Mouse (Mus musculus) MEL (cell line): Measurements from ENCODE around the gene Ugt1a1. TPM values are rescaled to one million over a fixed set of nuclear protein-coding genes. Genes with fewer than 3 reads are reported as not detected.

Experiments used
- DNase-seq: peaks from one replicate; pipeline ENCODE4 v3.0.0; 2011; ENCODE audit warnings: low read depth, low spot score
- H3K27ac ChIP-seq: 2 replicates; pipeline ENCODE4 v1.5.1; 2012; ENCODE audit warnings: low read depth, mild to moderate bottlenecking, control low read depth, low read length, moderate library complexity; ENCODE audit not compliant: control insufficient read depth
- H3K27me3 ChIP-seq, 2 experiments: fragments of 150-350 bp in 1 of 2; sonication (generic) in 1 of 2; 2 replicates each; pipeline ENCODE4 v1.6.1; 2012; ENCODE audit warnings: low read length in 2 of 2, mild to moderate bottlenecking in 2 of 2, improper control_type of control experiment in 1 of 2, moderate library complexity in 1 of 2; ENCODE audit not compliant: insufficient read depth in 2 of 2, control insufficient read depth in 1 of 2
- H3K36me3 ChIP-seq, 2 experiments: 2 replicates each; pipeline ENCODE4 v1.6.1; 2012 to 2014; ENCODE audit warnings: low read length in 2 of 2, improper control_type of control experiment in 1 of 2, inconsistent platforms in 1 of 2, mild to moderate bottlenecking in 1 of 2; ENCODE audit not compliant: insufficient read depth in 2 of 2, control insufficient read depth in 1 of 2
- H3K4me1 ChIP-seq, 2 experiments: fragments of 150-350 bp in 1 of 2; sonication (generic) in 1 of 2; 2 replicates each; pipeline ENCODE4 v1.6.1; 2012; ENCODE audit warnings: low read length in 2 of 2, improper control_type of control experiment in 1 of 2, mild to moderate bottlenecking in 1 of 2; ENCODE audit not compliant: insufficient read depth in 2 of 2, control insufficient read depth in 1 of 2
- H3K4me3 ChIP-seq, 2 experiments: fragments of 150-350 bp in 1 of 2; sonication (generic) in 1 of 2; 2 replicates each; pipeline ENCODE4 v1.5.1; 2012; ENCODE audit warnings: low read depth in 2 of 2, low read length in 2 of 2, mild to moderate bottlenecking in 2 of 2, moderate library complexity in 2 of 2, control low read depth in 1 of 2, improper control_type of control experiment in 1 of 2; ENCODE audit not compliant: control insufficient read depth in 1 of 2, insufficient read depth in 1 of 2
- H3K79me2 ChIP-seq: 2 replicates; pipeline ENCODE4 v1.6.1; 2012; ENCODE audit warnings: mild to moderate bottlenecking, low read length, moderate library complexity; ENCODE audit not compliant: control insufficient read depth, poor library complexity, insufficient read depth
- H3K9ac ChIP-seq: 2 replicates; pipeline ENCODE4 v1.6.1; 2012; ENCODE audit warnings: low read depth, mild to moderate bottlenecking, control low read depth, low read length, moderate library complexity; ENCODE audit not compliant: control insufficient read depth, poor library complexity, severe bottlenecking
- H3K9me3 ChIP-seq: fragments of 150-350 bp; sonication (generic); replicated peaks from 2 replicates; pipeline ENCODE4 v1.6.1; 2012; ENCODE audit warnings: mild to moderate bottlenecking, low read length, improper control_type of control experiment, moderate library complexity; ENCODE audit not compliant: insufficient read depth
- BHLHE40 ChIP-seq: IDR thresholded peaks from 2 replicates; pipeline ENCODE4 v1.6.1; 2012; ENCODE audit warnings: low read depth, mild to moderate bottlenecking, inconsistent platforms, low read length, improper control_type of control experiment, borderline replicate concordance
- ELF1 ChIP-seq: IDR thresholded peaks from 2 replicates; pipeline ENCODE4 v1.6.1; 2014; ENCODE audit warnings: low read depth, mild to moderate bottlenecking, inconsistent platforms, low read length, improper control_type of control experiment, moderate library complexity
- EP300 ChIP-seq, 2 experiments: IDR thresholded peaks; 2 replicates each; pipeline ENCODE4 v1.6.1; 2011; ENCODE audit warnings: improper control_type of control experiment in 2 of 2, low read length in 2 of 2, low read depth in 1 of 2, mild to moderate bottlenecking in 1 of 2
- GATA1 ChIP-seq: IDR thresholded peaks from 2 replicates; pipeline ENCODE4 v1.6.1; 2011; ENCODE audit warnings: low read depth, low read length, improper control_type of control experiment
- KAT2A ChIP-seq: conservative IDR thresholded peaks from 2 replicates; pipeline ENCODE4 v1.6.1; 2012; ENCODE audit warnings: low read depth, low read length, improper control_type of control experiment, inconsistent platforms
- MYC ChIP-seq: IDR thresholded peaks from 2 replicates; pipeline ENCODE4 v1.6.1; 2011; ENCODE audit warnings: low read depth, mild to moderate bottlenecking, low read length, improper control_type of control experiment, moderate library complexity
- NELFE ChIP-seq: IDR thresholded peaks from 2 replicates; pipeline ENCODE4 v1.6.1; 2011; ENCODE audit warnings: low read depth, low read length, improper control_type of control experiment
- POLR2A ChIP-seq, 2 experiments: IDR thresholded peaks; 2 replicates each; pipeline ENCODE4 v1.6.1; 2011 to 2012; ENCODE audit warnings: low read length in 2 of 2, mild to moderate bottlenecking in 2 of 2, control low read depth in 1 of 2, improper control_type of control experiment in 1 of 2, low read depth in 1 of 2, moderate library complexity in 1 of 2; ENCODE audit not compliant: control insufficient read depth in 1 of 2, insufficient read depth in 1 of 2, poor library complexity in 1 of 2
- POLR2AphosphoS5 ChIP-seq: IDR thresholded peaks from 2 replicates; pipeline ENCODE4 v1.6.1; 2012; ENCODE audit warnings: low read depth, borderline replicate concordance, mild to moderate bottlenecking, inconsistent platforms, low read length, moderate library complexity, mixed read lengths
- RCOR1 ChIP-seq: IDR thresholded peaks from 2 replicates; pipeline ENCODE4 v1.6.1; 2012; ENCODE audit warnings: low read depth, mild to moderate bottlenecking, inconsistent platforms, low read length, improper control_type of control experiment
- TAL1 ChIP-seq: IDR thresholded peaks from 2 replicates; pipeline ENCODE4 v1.6.1; 2012; ENCODE audit warnings: mild to moderate bottlenecking, inconsistent platforms, low read length, moderate library complexity, mixed read lengths
- TBP ChIP-seq: IDR thresholded peaks from 2 replicates; pipeline ENCODE4 v1.8.0; 2011; ENCODE audit warnings: low read depth, low read length, improper control_type of control experiment
- TCF12 ChIP-seq: IDR thresholded peaks from 2 replicates; pipeline ENCODE4 v1.6.1; 2014; ENCODE audit warnings: low read depth, mild to moderate bottlenecking, inconsistent platforms, low read length, improper control_type of control experiment, moderate library complexity
- UBTF ChIP-seq: IDR thresholded peaks from 2 replicates; pipeline ENCODE4 v1.6.1; 2012; ENCODE audit warnings: low read depth, mild to moderate bottlenecking, inconsistent platforms, low read length, improper control_type of control experiment, moderate library complexity, borderline replicate concordance; ENCODE audit not compliant: insufficient read depth
- USF1 ChIP-seq: IDR thresholded peaks from 2 replicates; pipeline ENCODE4 v1.6.1; 2014; ENCODE audit warnings: low read depth, mild to moderate bottlenecking, inconsistent platforms, low read length, improper control_type of control experiment, moderate library complexity
- USF2 ChIP-seq, 2 experiments: IDR thresholded peaks; 2 replicates each; pipeline ENCODE4 v1.6.1; 2011 to 2012; ENCODE audit warnings: improper control_type of control experiment in 2 of 2, low read length in 2 of 2, borderline replicate concordance in 1 of 2, inconsistent platforms in 1 of 2, low read depth in 1 of 2, mild to moderate bottlenecking in 1 of 2; ENCODE audit not compliant: insufficient read depth in 1 of 2
- ZNF384 ChIP-seq: IDR thresholded peaks from 2 replicates; pipeline ENCODE4 v1.6.1; 2012; ENCODE audit warnings: low read depth, mild to moderate bottlenecking, inconsistent platforms, low read length, improper control_type of control experiment
- polyA plus RNA-seq, 2 experiments: library from polyadenylated mRNA; stranded (reverse) in 1 of 2; unstranded in 1 of 2; fragments of >175 nt in 1 of 2; fragments of >200 nt in 1 of 2; gene quantifications; 2 replicates each; pipeline versions ENCODE4 v1.2.1 to v1.2.4; 2012; ENCODE audit warnings: low replicate concordance in 2 of 2, low read depth in 1 of 2; ENCODE audit not compliant: insufficient read length in 2 of 2, insufficient read depth in 1 of 2, missing spikeins in 1 of 2
- total RNA-seq: library from RNA; depleted of rRNA; stranded (reverse); fragments of 300-350 nt; gene quantifications from 2 replicates; pipeline ENCODE4 v1.2.3, GENCODE M21; 2012

The Ugt1a1 gene
- total and polyA plus RNA-seq, 3 experiments = not detected

DNA sequence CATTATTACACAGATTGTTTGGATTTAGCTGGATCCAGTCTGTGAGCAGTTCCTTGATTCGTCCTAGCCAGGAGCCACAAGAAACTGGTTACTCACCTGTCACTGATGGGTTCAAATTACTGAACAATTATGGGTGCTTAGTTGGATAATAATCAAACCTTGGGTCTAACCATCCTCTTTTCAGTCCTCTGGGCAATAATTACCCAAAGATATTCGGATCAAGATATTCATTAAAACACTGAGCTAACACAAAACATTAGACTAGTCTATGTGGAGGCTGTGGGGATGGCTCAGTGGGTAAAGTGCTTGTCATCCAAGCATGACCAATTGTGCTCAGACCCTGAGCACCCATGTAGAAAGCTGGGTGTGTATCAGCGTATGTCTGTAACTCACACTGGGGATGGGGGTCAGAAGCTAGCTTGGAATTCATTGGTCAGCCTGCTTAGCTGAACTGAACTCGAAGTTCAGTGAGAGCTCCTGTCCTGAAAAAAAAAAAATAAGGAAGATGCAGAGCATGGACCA, 24.2 kb downstream of the Ugt1a1 start:
- Histone ChIP-seq H3K36me3 (no peaks in the 10 kb centered on the region), H3K9ac (no peak overlapping the region), H3K79me2 (no peaks in the 10 kb centered on the region), H3K4me1 (no peaks in the 10 kb centered on the region), H3K27me3 (no peaks in the 10 kb centered on the region), H3K9me3 (no peaks in the 10 kb centered on the region), H3K27ac (no peak overlapping the region), H3K4me3 (no peak overlapping the region)
- TF ChIP-seq TCF12 (no peak), TBP (no peak), USF1 (no peak), MYC (no peak), TAL1 (no peak), GATA1 (no peak), BHLHE40 (no peak), USF2 (IDR thresholded peaks at IDR 0.05; ENCODE audit: borderline replicate concordance in 1 of 2, insufficient read depth in 1 of 2, low read depth in 1 of 2, low read length in 2 of 2) (no peak), NELFE (no peak), ZNF384 (no peak), EP300 (IDR thresholded peaks at IDR 0.05; ENCODE audit: low read depth in 1 of 2, low read length in 2 of 2) (no peak), KAT2A (no peak), ELF1 (no peak), UBTF (no peak), POLR2A (IDR thresholded peaks at IDR 0.05; ENCODE audit: control insufficient read depth in 1 of 2, insufficient read depth in 1 of 2, low read depth in 1 of 2, low read length in 2 of 2, poor library complexity in 1 of 2) (no peak)
- no peak for DNase-seq

- Histone ChIP-seq H3K4me3 (no peak overlapping the region), H3K36me3 (no peaks in the 10 kb centered on the region), H3K9ac (no peak overlapping the region), H3K27me3 (no peaks in the 10 kb centered on the region), H3K27ac (no peak overlapping the region), H3K79me2 (no peaks in the 10 kb centered on the region), H3K9me3 (no peaks in the 10 kb centered on the region), H3K4me1 (no peaks in the 10 kb centered on the region)
- TF ChIP-seq EP300 (IDR thresholded peaks at IDR 0.05; ENCODE audit: low read depth in 1 of 2, low read length in 2 of 2) (no peak), RCOR1 (no peak), POLR2AphosphoS5 (no peak)
- no peak for DNase-seq
Observed at GRCm38 (mm10) chr1:88237311-88237710, 25.6 kb downstream of the Ugt1a1 start.
